Mouse (Mus musculus): ENCODE measurements around the gene Gm43638. TPM values are rescaled to one million over a fixed set of nuclear protein-coding genes. Genes with fewer than 3 reads are reported as not detected.
"Not testable (repeated sequence)": the region's sequence is repeated elsewhere in the genome, so short reads cannot be mapped to it uniquely, and the experiment has no call there.

Gene Gm43638
- polyA plus RNA-seq, 1 experiment from 2014 or later: not detected

GRCm38 (mm10) chr5:87458810-87459209 lies 27.8 kb downstream of the Gm43638 start:
- Histone ChIP-seq H3K27me3 (ENCODE audit: insufficient read depth, low read length) (no peaks in the 10 kb centered on the region), H3K9ac (replicated peaks; ENCODE audit: low read length) (no peak overlapping the region), H3K27ac (ENCODE audit: low read length) (no peak overlapping the region), H3K4me1 (ENCODE audit: insufficient read depth, low read length) (no peaks in the 10 kb centered on the region), H3K36me3 (ENCODE audit: insufficient read depth, low read length) (no peaks in the 10 kb centered on the region), H3K4me3 (ENCODE audit: low read length) (no peak overlapping the region), H3K9me3 (ENCODE audit: low read length) (no peaks in the 10 kb centered on the region), H3K4me2 (replicated peaks; ENCODE audit: low read depth, low read length) (no peak overlapping the region)
- 35% methylated on average over 1 of the region's 1 CpGs for WGBS
- no peak for ATAC-seq (ENCODE audit: low FRiP score, low TSS enrichment)

GRCm38 (mm10) chr5:87457701-87458100 lies 28.9 kb downstream of the Gm43638 start:
- Histone ChIP-seq H3K27ac (ENCODE audit: low read length) (no peak overlapping the region), H3K4me2 (replicated peaks; ENCODE audit: low read depth, low read length) (no peak overlapping the region), H3K4me1 (ENCODE audit: insufficient read depth, low read length) (no peaks in the 10 kb centered on the region), H3K9ac (replicated peaks; ENCODE audit: low read length) (no peak overlapping the region), H3K4me3 (ENCODE audit: low read length) (no peak overlapping the region), H3K27me3 (ENCODE audit: insufficient read depth, low read length) (no peaks in the 10 kb centered on the region), H3K36me3 (ENCODE audit: insufficient read depth, low read length) (no peaks in the 10 kb centered on the region), H3K9me3 (ENCODE audit: low read length) (no peaks in the 10 kb centered on the region)
- no peak for ATAC-seq (ENCODE audit: low FRiP score, low TSS enrichment)

GRCm38 (mm10) chr5:87456216-87456850 lies 30.3 kb downstream of the Gm43638 start:
- H3K9ac ChIP-seq (replicated peaks; ENCODE audit: low read length): no peak overlapping the region
- no peak for ATAC-seq (ENCODE audit: low FRiP score, low TSS enrichment)
- no peaks in the 10 kb centered on the region for H3K27me3 ChIP-seq (ENCODE audit: insufficient read depth, low read length)
- H3K4me1 ChIP-seq (ENCODE audit: insufficient read depth, low read length): no peaks in the 10 kb centered on the region
- H3K4me2 ChIP-seq (replicated peaks; ENCODE audit: low read depth, low read length): no peak overlapping the region
- no peaks in the 10 kb centered on the region for H3K9me3 ChIP-seq (ENCODE audit: low read length)
- H3K4me3 ChIP-seq (ENCODE audit: low read length): no peak overlapping the region
- H3K36me3 ChIP-seq (ENCODE audit: insufficient read depth, low read length): no peaks in the 10 kb centered on the region
- no peak overlapping the region for H3K27ac ChIP-seq (ENCODE audit: low read length)
- 61% methylated on average over 3 of the region's 3 CpGs for WGBS

GRCm38 (mm10) chr5:87455519-87455918 lies 31.1 kb downstream of the Gm43638 start:
- H3K9me3 ChIP-seq (ENCODE audit: low read length): no peaks in the 10 kb centered on the region
- no peak overlapping the region for H3K4me2 ChIP-seq (replicated peaks; ENCODE audit: low read depth, low read length)
- ATAC-seq (ENCODE audit: low FRiP score, low TSS enrichment): no peak

GRCm38 (mm10) chr5:87452514-87452913 lies 34.1 kb downstream of the Gm43638 start:
- 75% methylated on average over 2 of the region's 5 CpGs for WGBS
- H3K9me3 ChIP-seq (ENCODE audit: low read length); ATAC-seq (ENCODE audit: low FRiP score, low TSS enrichment); H3K36me3 ChIP-seq (ENCODE audit: insufficient read depth, low read length); H3K9ac ChIP-seq (replicated peaks; ENCODE audit: low read length); H3K27ac ChIP-seq (ENCODE audit: low read length); H3K4me2 ChIP-seq (replicated peaks; ENCODE audit: low read depth, low read length); H3K27me3 ChIP-seq (ENCODE audit: insufficient read depth, low read length); H3K4me3 ChIP-seq (ENCODE audit: low read length); H3K4me1 ChIP-seq (ENCODE audit: insufficient read depth, low read length): not testable (repeated sequence)

More at GRCm38 (mm10) chr5:87455519-87455918, 31.1 kb downstream of the Gm43638 start:
- H3K9ac ChIP-seq (replicated peaks; ENCODE audit: low read length): no peak overlapping the region
- H3K4me1 ChIP-seq (ENCODE audit: insufficient read depth, low read length): no peaks in the 10 kb centered on the region
- H3K36me3 ChIP-seq (ENCODE audit: insufficient read depth, low read length): no peaks in the 10 kb centered on the region
- no peak overlapping the region for H3K4me3 ChIP-seq (ENCODE audit: low read length)
- no peaks in the 10 kb centered on the region for H3K27me3 ChIP-seq (ENCODE audit: insufficient read depth, low read length)
- H3K27ac ChIP-seq (ENCODE audit: low read length): no peak overlapping the region

- H3K9ac ChIP-seq (replicated peaks; ENCODE audit: low read length): no peak overlapping the region
- H3K4me1 ChIP-seq (ENCODE audit: insufficient read depth, low read length): no peaks in the 10 kb centered on the region
- H3K9me3 ChIP-seq (ENCODE audit: low read length): no peaks in the 10 kb centered on the region
- no peaks in the 10 kb centered on the region for H3K36me3 ChIP-seq (ENCODE audit: insufficient read depth, low read length)
- no peak overlapping the region for H3K27ac ChIP-seq (ENCODE audit: low read length)
- 48% methylated on average over 3 of the region's 3 CpGs for WGBS
- peak; percentile 54; the same call in 1 of the 2 replicates for ATAC-seq (ENCODE audit: low FRiP score, low TSS enrichment)
- no peak overlapping the region for H3K4me2 ChIP-seq (replicated peaks; ENCODE audit: low read depth, low read length)
- H3K27me3 ChIP-seq (ENCODE audit: insufficient read depth, low read length): no peaks in the 10 kb centered on the region
- H3K4me3 ChIP-seq (ENCODE audit: low read length): no peak overlapping the region
Measured at GRCm38 (mm10) chr5:87436264-87436663, 50.3 kb downstream of the Gm43638 start.

- H3K9ac ChIP-seq (replicated peaks; ENCODE audit: low read length): no peak overlapping the region
- H3K36me3 ChIP-seq (ENCODE audit: insufficient read depth, low read length): no peaks in the 10 kb centered on the region
- ATAC-seq (ENCODE audit: low FRiP score, low TSS enrichment): no peak
- no peaks in the 10 kb centered on the region for H3K9me3 ChIP-seq (ENCODE audit: low read length)
- no peak overlapping the region for H3K4me3 ChIP-seq (ENCODE audit: low read length)
- no peaks in the 10 kb centered on the region for H3K4me1 ChIP-seq (ENCODE audit: insufficient read depth, low read length)
- no peaks in the 10 kb centered on the region for H3K27me3 ChIP-seq (ENCODE audit: insufficient read depth, low read length)
- no peak overlapping the region for H3K4me2 ChIP-seq (replicated peaks; ENCODE audit: low read depth, low read length)
- WGBS: 83% methylated on average over 3 of the region's 3 CpGs
- H3K27ac ChIP-seq (ENCODE audit: low read length): no peak overlapping the region
Measured at GRCm38 (mm10) chr5:87425676-87426075, 60.9 kb downstream of the Gm43638 start.

- H3K9ac ChIP-seq (replicated peaks; ENCODE audit: low read length); H3K27me3 ChIP-seq (ENCODE audit: insufficient read depth, low read length); H3K4me2 ChIP-seq (replicated peaks; ENCODE audit: low read depth, low read length); H3K36me3 ChIP-seq (ENCODE audit: insufficient read depth, low read length); H3K27ac ChIP-seq (ENCODE audit: low read length); H3K9me3 ChIP-seq (ENCODE audit: low read length); H3K4me3 ChIP-seq (ENCODE audit: low read length); H3K4me1 ChIP-seq (ENCODE audit: insufficient read depth, low read length): not testable (repeated sequence)
- ATAC-seq (ENCODE audit: low FRiP score, low TSS enrichment): 0 out of 2 replicates have a peak, but pooled peaks have one; percentile 27
- WGBS: 84% methylated on average over 1 of the region's 2 CpGs
Measured at GRCm38 (mm10) chr5:87424041-87424440, 62.6 kb downstream of the Gm43638 start, which contains the start of gene Ugt2b38. Gene Ugt2b38, minus strand, starts transcription at chr5:87424203.

Other genes with a start within 250 kb of the Gm43638 start
- gene Ugt2b37, start 232.0 kb downstream of the Gm43638 start, polyA plus RNA-seq (2015; fragmentation: Nextera tagmentation; extraction: Ambion mirVana): 41.5 and 44.2 TPM in 2 replicates
- gene Ugt2a3, start 149.6 kb downstream of the Gm43638 start, polyA plus RNA-seq (2015; fragmentation: Nextera tagmentation; extraction: Ambion mirVana): 0.12 and 0.15 TPM in 2 replicates
- gene Ugt2b38, start 62.6 kb downstream of the Gm43638 start, polyA plus RNA-seq (2015; fragmentation: Nextera tagmentation; extraction: Ambion mirVana): 3.3 and 3.5 TPM in 2 replicates
- gene Ugt2a2, start 4.5 kb downstream of the Gm43638 start, polyA plus RNA-seq (2015; fragmentation: Nextera tagmentation; extraction: Ambion mirVana): not detected in 2 replicates
- not detected in 2 replicates for gene Ugt2a1, start 4.1 kb upstream of the Gm43638 start, polyA plus RNA-seq (2015; fragmentation: Nextera tagmentation; extraction: Ambion mirVana)
- gene Sult1b1, start 51.4 kb upstream of the Gm43638 start, polyA plus RNA-seq (2015; fragmentation: Nextera tagmentation; extraction: Ambion mirVana): 2.1 and 2.3 TPM in 2 replicates
- gene Sult1d1, start 82.2 kb upstream of the Gm43638 start, polyA plus RNA-seq (2015; fragmentation: Nextera tagmentation; extraction: Ambion mirVana): 66.8 and 72.1 TPM in 2 replicates
- 0.42 and 0.46 TPM in 2 replicates for gene Sult1e1, start 104.8 kb upstream of the Gm43638 start, polyA plus RNA-seq (2015; fragmentation: Nextera tagmentation; extraction: Ambion mirVana)
- gene Csn1s1, start 179.4 kb upstream of the Gm43638 start, polyA plus RNA-seq (2015; fragmentation: Nextera tagmentation; extraction: Ambion mirVana): not detected in 2 replicates
- not detected in 2 replicates for gene Csn2, start 212.8 kb upstream of the Gm43638 start, polyA plus RNA-seq (2015; fragmentation: Nextera tagmentation; extraction: Ambion mirVana)

All from kidney, embryonic 16.5 days (tissue).